Mouse (Mus musculus) Muller cell, postnatal 12 days (primary cell): ENCODE results near the gene Tgfb2.

Experiments used
- DNase-seq: peaks from one replicate; pipeline ENCODE4 v3.0.0-alpha.2; 2015; ENCODE audit errors: inconsistent ontology term

The Tgfb2 gene

DNA sequence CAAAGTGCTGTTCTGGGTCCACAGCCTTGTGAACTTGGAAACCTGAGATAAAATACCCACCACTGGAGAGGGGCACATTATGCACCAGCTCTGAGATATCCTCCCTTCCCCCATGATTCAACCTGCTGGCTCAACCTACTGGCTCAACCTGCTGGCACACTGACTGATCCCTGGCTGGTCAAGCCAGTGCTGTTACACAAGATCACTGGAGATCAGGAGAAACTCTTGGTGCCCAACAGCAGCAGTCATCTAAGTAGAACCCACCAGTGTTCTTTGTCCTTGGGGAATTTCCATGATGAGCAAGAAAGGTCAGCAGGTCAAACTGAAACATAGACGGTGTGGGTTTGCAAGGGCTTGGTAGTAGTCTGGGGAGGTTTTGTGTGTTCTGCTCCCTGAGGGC lies 49.6 kb downstream of the Tgfb2 start:
- no peak for DNase-seq

DNA sequence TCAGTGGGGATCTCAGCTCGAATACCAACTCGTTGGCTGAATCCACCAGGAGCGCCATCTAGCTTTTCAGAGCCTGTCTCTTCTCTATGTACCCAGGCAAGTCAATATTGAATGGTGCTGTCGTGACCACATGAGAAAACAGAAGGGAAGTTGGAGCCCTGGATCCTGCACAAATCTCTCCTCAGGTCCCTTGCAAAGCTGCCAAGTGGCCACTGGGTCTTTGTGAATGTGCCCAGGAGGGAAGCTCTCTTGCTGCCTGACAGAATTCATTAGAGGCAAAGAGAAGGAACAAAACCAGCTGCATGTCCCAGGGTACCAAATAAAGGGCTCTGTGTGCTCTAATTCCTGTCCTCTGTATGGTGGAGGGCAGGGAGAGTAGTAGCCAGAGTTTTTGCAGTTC lies 50.7 kb downstream of the Tgfb2 start:
- peak; percentile 96 for DNase-seq

DNA sequence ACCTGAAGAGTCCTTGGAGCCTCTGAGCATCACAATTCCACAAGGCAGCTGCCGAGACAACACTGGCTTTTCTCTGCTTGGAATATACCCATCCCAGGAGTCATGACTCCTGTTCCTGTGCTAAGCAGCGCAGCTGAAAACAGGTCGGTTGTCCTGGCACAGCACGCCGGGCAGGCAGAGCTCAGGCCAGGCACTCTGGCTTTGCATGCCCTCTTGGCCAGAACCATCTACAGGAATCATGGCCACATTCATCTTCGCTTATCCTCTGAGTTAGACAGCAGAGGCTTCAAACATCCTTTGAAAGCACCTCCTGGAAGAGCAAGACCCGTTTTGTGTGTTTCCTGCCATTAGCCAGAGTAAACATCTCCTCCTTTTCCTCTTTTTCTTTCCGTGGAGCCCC lies 53.6 kb downstream of the Tgfb2 start:
- DNase-seq: no peak

DNA sequence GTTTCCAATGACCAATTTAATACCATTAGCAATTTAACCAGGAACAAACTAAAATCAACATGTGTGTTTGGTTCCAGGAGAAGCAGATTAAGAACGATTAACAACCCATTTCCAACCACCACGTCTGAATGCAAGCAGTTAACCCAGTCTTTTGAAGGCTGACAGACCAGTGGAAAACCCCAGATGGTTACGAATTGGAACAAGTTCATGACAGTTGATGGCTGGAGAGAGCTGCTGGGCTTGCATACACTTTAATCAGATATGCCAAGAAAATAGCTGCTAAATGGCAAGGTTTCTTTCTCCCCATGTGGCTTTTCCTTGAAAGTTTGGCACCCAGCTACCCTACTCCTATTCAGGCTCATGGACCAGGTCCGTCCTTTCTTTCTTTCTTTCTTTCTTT lies 55.8 kb downstream of the Tgfb2 start:
- DNase-seq: no peak

DNA sequence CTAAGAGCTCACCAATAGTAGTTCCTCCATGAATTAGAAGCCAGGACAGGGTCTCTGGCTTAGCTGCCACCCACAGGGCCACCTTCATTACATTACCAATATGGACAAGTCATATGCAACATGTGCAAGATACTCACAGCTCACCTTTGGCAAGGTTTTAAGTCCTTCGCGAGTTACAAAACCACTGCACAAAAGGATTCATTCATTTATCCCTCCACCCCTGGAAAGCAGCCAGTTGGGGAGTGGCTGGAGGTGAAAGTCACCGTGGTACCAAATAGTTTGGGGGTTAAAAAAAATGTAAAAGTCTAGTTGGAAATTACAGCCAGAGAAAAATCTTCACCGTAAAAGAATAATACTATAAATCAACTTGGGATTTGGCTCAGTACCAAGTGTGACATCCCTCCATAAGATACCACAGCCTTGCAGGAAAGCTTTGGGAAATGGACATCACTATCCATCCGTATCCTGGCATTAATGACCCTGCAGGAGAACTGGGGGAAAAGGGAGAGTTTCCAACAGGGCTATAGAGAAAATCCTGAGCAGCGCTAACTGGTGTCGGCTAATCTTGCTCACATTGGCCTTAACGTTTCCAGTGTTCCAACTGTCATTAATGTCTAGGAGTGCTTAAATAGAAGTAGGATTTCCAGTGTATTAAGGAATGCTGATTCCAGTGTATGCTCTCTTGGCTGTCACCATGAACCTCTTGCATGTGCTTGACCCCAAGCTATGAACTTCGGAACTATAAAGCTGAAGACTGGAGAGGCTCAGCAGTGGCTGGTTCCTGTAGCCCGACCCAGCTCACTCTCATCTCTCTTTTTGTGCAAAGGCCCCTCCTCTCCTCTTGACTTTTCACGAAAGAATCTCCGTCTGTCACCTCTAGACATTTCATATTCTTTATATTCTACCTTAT lies 68.2 kb downstream of the Tgfb2 start:
- peak; percentile 51 for DNase-seq

DNA sequence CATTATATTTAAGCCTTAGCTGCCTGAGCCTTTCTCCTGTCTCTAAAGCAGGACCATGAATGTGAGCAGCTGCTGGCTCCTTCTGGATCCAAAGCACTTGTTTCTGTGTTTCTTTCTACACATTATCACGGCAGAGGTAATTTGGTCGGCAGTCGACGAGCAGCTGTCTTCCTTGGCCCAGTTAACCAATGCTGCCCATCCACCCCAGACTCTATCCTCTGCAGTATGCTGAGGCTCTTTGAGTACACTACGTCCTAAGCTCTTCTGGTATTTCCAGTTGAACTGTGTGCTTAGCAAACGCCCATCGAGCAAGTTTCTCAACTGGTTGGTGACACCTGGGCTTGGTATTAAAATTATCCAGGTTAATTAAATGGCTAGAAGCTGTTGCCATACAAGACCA lies 70.7 kb downstream of the Tgfb2 start:
- no peak for DNase-seq

DNA sequence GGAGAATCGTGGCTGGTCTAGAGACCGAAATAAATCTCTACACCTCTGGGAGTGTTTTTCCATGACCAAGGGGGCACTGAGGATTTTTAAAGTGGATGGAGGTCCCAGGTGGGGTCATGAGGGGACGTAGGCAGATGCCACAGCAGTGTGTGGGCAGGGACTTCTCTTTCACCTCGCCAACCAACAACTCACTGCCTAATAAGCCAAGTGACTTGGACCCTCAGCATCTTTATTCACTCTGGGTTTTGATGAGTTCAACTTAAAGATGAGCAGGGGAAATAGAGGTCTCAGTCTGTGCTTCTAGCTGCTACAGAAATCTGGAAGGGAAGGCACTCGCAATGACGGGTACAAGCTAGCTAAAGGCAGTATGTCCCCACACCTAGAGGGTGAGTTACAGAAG lies 74.3 kb downstream of the Tgfb2 start:
- DNase-seq: no peak

DNA sequence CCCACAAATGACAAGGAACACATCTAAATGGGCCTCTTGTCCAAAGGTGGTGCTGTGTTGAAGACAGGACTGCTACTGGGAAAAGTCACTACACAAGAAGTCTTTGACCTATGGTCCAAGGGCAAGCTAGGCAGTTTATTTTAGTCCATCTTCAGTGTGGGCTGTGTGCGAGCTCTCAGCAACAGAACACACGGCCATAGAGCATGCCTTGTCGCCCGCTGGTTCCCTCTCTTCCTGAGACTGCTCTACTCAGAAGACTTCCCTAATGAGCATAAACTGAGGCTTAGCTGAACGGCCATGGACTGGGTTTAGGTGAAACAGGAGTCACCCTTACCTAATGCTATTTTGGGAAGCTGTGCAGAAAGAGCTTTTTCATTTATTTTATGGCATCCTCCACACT lies 74.8 kb downstream of the Tgfb2 start:
- no peak for DNase-seq

DNA sequence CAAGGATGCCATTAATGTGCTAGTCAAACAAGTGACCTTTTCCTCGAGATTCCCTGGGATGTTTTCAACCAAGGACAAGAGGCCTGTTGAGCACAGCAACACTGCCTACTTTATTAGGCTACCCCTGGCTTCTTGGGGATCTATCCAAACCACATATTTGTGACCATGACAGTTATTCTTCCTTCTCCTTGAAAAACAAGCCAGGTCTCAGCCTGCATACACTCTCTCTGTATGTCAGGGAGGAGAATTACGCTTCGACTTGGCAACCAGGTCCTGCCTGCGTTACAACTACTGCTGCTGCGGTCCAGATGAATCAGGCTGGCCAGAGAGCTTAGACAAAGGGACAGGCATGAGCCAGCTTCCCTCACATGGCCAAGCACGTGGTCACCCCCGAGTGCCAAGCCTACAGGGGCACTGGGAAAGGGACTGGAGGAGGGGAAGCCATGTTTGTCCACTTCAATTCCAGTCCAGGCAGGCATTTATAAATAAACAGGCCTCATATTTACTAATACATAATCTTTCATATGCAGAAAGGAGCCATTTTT lies 78.3 kb downstream of the Tgfb2 start:
- DNase-seq: peak; percentile 95

DNA sequence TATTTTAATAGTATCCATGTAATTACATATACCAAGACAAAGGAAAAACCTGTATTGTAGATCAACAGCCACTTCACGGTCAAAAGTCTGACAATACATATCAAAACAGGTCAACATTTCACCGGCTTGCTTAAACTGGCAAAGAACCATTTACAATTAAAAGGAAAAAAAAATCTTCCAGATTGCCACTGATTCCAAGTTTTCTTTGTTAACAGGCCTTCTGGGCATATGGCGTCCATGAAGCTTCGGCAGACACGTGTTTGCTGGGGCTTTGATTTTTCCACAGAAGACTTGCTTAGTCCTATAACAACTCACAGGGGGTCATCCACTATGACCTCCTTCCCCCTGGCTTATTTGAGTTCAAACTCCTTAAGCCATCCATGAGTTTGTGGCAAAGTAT lies 81.3 kb downstream of the Tgfb2 start:
- DNase-seq: no peak

DNA sequence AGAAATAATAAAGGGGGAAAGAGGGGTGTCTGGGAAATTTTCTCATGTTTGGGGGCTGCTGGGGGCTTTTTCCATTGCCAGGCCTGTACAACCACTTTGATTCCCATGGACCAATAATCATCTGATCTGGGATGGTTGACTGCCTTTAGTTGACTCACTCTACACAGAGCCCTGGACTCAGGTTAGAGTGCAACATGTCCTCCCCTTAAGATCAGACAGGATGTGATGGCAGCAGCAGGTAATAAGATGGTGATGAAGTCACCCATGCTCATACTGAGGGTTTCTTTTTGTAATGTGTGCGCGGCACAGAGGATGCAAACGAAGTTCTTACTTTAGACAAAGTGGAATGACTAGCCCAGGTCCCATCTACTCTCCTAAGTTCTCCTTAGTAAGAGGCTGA lies 84.0 kb downstream of the Tgfb2 start:
- no peak for DNase-seq

DNA sequence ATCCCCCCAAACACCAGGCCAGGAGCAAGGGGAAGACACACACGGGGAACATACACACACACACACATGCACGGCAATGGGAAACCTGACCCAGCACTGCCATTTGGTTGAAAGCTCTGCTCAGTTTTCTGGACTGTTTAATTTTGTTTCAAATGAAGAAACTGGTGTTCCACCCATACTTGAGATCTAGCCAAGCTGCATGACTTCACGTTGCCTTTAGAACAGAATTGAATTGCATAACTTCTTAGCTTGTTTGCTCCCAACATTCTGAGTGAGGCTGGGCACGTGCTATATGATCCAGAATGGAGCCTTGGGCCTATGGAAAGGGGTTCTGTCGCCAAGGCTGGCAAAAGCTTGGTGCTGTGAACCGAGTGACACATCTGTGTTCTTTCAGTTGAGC lies 87.5 kb downstream of the Tgfb2 start:
- no peak for DNase-seq

DNA sequence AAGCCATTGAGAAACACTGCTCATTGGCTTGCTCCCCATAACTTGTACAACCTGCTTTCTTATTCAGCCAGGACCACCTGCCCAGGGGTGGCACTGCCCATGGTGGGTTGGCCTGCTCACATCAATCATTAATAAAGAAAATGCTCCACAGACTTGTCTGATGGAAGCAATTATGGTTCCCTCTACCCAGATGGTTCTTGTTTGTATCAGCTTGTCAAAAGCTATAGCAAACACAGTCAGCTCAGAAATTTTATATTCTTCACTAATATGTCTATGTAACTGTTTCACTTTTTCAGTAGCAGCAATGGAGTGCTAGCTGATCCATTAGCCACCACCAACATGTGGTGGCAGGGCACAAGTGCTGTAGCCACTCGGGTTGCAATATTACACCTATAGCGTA lies 94.4 kb downstream of the Tgfb2 start:
- DNase-seq: no peak

DNA sequence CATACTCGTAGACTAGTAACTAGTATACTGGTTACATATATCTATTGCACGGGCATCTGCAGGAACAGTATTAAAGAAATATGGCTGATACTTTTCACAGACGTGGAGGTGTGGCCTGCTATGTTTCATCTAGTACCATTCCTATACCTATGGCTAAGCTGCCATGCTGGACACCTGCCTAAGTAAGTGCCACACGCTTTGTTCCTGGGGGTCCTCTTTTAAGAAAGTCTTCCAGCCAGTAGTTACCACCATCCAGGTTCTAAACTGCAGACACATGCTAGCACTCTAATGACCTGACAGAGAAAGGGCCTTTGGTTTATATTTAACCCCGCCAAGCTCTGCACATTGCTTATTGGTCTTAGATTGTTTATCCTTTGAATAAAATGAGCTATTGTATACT lies 95.3 kb downstream of the Tgfb2 start:
- DNase-seq: no peak

DNA sequence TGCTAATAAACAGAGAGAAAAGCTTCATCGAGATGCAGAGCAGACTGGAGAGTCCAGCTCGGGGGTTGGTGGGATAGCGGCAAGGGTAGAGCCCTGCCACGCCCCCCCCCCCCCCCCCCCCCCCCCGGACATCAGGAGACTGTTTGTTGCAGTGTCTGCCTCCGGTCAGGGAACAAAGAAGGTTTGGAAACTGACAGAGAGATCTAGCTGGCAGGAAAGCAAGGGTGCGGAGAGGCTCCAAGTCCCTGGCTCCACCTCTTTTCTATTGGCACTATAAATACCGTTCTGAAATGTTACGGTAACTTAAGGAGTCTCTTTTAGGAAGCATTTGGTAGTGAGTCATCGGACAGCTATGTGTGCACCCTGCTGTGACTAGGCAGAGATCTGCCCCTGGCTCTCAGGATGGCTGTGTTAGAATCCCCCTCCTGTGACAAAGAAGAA lies 96.0 kb downstream of the Tgfb2 start:
- peak; percentile 88 for DNase-seq

DNA sequence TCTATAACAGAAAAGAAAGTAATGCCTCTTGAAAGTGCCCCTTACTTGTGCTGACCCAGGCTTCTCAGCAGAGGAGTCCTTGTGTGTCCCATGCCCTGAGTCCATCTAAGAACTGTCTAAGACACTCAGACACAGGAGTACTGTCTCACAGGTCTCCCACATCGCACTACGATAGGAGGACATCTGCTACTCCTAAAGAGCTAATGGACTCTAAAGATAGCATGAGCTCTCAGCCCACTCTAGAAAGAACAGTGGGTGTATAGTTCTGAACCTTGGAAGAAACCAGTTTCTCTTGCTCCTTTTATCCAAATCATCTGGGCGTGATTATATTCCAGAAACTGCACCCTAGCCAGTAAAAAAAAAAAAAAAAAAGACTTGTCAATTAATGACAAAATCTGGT lies 97.7 kb downstream of the Tgfb2 start:
- DNase-seq: no peak

DNA sequence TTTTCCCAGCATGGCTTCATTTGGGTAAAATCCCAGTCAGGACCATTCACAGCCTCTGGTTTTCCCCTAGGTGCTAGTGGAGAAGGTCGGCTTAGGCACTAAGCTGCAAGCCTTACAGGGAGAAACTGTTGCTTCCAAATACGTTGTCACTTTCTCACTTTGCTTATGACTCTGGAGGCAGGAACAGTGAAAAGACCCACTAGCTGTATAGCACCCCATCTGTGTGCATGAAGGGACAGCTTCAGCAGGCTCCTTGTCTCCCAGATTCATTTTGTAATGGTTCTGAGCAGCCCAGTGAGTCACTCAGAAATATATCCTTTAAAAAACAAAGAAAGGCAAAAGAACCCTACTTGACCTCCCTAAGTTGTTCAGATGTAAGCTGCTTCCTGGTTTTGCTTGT lies 100.2 kb downstream of the Tgfb2 start:
- DNase-seq: peak; percentile 48

DNA sequence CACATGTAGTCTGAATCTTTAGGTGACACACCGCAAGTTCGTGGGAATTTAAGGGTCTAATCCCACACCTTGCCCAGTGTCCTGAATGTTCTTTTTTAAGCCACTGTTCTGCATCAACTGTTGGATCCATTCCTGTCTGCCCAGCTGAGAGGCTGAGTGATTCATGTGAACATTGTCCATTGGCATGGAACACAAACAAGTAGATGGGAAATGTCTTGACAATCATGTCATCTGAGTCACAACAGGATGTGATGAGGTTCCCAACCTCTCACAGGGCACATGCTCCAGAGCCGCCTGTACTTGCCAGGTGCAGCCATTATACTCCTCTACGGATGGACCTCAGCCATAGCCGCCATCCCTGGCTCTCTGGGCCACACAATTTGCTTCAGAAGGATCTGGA lies 101.7 kb downstream of the Tgfb2 start:
- peak; percentile 94 for DNase-seq

DNA sequence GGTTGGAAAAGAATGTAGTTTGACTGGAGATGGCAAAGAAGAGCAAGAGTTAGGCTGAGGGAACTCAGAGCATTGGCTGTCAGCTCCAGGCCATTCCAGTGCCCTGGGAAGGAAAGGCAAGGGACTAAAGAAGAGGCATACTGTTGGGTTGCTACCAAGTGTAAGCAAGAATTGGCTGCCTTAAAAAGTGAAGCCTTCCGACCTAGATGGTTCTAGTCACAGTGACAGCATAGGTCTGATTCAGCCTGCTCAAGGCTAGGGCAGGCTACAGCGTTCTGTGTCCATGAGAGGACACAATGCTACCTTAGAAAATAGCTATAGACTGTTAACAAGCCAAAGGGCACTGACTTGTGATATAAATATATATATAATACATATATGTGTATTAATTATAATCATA lies 117.6 kb downstream of the Tgfb2 start:
- DNase-seq: no peak

DNA sequence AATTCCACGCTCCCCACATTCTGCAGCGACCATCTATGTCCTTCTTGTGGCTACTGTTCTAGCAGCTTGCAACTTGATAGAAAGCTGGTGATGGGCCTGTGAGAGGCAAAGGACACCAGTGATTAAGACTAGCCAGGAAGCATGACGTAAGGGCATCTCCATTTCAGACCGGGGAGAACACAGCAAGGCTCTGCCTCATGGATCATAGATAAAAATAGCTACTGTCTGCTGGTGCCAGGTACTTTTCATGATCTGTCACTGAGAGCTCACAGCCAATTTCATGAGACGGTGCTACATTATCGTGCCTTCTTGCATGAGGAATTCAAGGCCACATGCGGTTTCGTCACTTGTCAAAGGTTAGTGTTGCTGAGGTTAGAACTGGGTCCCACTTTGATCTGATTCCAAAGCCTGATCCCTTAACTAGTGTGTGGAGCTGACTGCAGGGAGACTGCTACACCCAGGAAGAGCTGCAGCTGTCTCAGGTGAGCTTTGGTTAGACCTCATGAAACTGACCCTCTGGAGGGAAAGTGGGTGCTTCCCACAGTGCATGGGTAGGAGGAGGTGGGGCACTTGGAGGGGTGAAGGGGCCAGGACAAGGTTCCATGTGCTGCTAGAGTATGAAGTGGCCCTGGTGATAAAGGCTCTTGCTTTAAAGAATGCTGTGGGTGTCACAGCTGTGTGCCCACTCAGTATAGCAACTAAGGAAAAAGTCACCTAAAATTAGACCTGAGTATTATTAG lies 118.6 kb downstream of the Tgfb2 start:
- DNase-seq: peak; percentile 86

DNA sequence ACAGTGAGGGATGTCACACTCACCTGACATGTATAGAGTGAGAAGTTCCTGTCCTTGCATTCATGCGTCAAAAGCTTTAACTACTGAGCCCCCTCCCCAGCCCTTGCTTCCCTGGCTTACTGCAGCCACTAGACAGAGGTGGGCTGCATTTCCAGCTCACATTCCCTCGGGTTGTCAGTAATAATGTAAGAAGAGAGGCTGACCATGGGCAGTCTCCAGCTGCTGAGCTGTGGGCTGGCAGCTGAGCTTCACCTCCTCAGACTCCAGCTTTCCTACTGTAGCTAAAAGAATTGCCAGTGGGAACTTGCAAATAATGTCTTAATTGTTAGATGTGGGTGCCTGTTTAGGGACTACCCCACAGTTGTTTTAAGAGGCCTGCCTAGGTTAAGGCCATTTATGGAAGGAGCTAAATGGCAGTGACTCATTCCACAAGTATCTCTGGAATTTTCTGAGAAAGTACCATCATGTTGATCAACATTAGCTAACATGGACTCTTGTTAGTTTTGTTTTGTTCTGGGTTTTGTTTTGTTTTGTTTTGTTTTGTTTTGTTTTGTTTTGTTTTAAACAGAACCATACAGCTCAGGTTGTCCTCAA lies 120.1 kb downstream of the Tgfb2 start:
- DNase-seq: peak; percentile 54

DNA sequence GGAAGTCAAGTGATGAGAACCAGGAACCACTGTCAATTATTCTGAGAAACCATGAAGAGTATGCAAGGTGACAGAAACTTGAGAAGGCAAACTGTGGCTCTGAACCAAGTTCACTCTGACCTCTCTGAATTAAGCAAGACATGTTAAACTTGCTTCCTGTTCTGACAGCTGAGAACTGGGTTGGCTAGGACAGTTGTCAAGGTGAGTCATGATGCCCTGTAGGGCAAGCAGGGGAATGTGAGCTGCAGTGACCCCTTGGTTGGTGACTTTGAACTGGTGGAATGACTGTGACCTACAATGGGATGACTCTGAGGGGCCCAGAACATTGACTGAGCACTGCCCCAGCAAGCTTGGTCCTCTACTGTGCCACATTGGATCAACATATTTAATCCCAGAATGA lies 121.9 kb downstream of the Tgfb2 start:
- DNase-seq: no peak
